Mouse (Mus musculus) layer of hippocampus, postnatal 25 days (tissue): ENCODE data around the gene Ccdc74a. TPM values are rescaled to one million over a fixed set of nuclear protein-coding genes. Genes with fewer than 3 reads are reported as not detected.
A peak's percentile ranks its signal among the peaks of the same experiment; 100 is the strongest.
"Not testable (repeated sequence)": the region's sequence is repeated elsewhere in the genome, so short reads cannot be mapped to it uniquely, and the experiment has no call there.

Experiments
- DNase-seq, 2 experiments: peaks; one replicate each; pipeline ENCODE4 v3.0.0; 2022; ENCODE audit warnings: mixed read lengths in 2 of 2, low spot score in 1 of 2; ENCODE audit errors: extremely low spot score in 1 of 2
- total RNA-seq, 2 experiments: library from RNA; stranded (reverse); gene quantifications; 2 replicates each; pipeline ENCODE4 v1.2.3; 2021

Gene Ccdc74a
- total RNA-seq, result 10 to 100 TPM; 38.7 to 39.3 TPM

- DNase-seq, result peak; percentile 60 to 68
Observed at GRCm38 (mm10) chr16:17646310-17647114, at the start of gene Ccdc74a. Gene Ccdc74a, plus strand, starts transcription at chr16:17646470.

GRCm38 (mm10) chr16:17600944-17601562 is 45.2 kb upstream of the Ccdc74a start:
- DNase-seq, result no peak

- DNase-seq, result no peak
Observed at GRCm38 (mm10) chr16:17604941-17605340, 41.3 kb upstream of the Ccdc74a start.

- DNase-seq, result no peak
Observed at GRCm38 (mm10) chr16:17605684-17606083, 40.6 kb upstream of the Ccdc74a start.

GRCm38 (mm10) chr16:17611383-17611782 is 34.9 kb upstream of the Ccdc74a start:
- no peak for DNase-seq

GRCm38 (mm10) chr16:17614740-17615139 is 31.5 kb upstream of the Ccdc74a start:
- DNase-seq, result not testable (repeated sequence)

GRCm38 (mm10) chr16:17616212-17616611 is 30.1 kb upstream of the Ccdc74a start:
- DNase-seq, result no peak

GRCm38 (mm10) chr16:17617922-17618565 is 28.2 kb upstream of the Ccdc74a start:
- peak in 1 of 2 experiments; percentile 58 for DNase-seq

GRCm38 (mm10) chr16:17619198-17620105 is 26.8 kb upstream of the Ccdc74a start, which contains the start of gene Smpd4:
Gene Smpd4, plus strand, starts transcription at chr16:17619354.
- DNase-seq, result peak; percentile 95 to 96

GRCm38 (mm10) chr16:17621936-17622335 is 24.3 kb upstream of the Ccdc74a start:
- DNase-seq, result no peak

- DNase-seq, result no peak
Observed at GRCm38 (mm10) chr16:17625488-17626268, 20.6 kb upstream of the Ccdc74a start.

- no peak for DNase-seq
Observed at GRCm38 (mm10) chr16:17626269-17626555, 20.1 kb upstream of the Ccdc74a start.

GRCm38 (mm10) chr16:17632580-17632979 is 13.7 kb upstream of the Ccdc74a start:
- DNase-seq, result no peak

- DNase-seq, result peak in 1 of 2 experiments; percentile 36
Observed at GRCm38 (mm10) chr16:17633481-17634181, 12.6 kb upstream of the Ccdc74a start.

GRCm38 (mm10) chr16:17636904-17637303 is 9.4 kb upstream of the Ccdc74a start:
- no peak for DNase-seq

- DNase-seq, result no peak
Observed at GRCm38 (mm10) chr16:17637610-17638009, 8.7 kb upstream of the Ccdc74a start.

- no peak for DNase-seq
Observed at GRCm38 (mm10) chr16:17638036-17638628, 8.1 kb upstream of the Ccdc74a start.

- DNase-seq, result no peak
Observed at GRCm38 (mm10) chr16:17639081-17639480, 7.2 kb upstream of the Ccdc74a start.

- DNase-seq, result no peak
Observed at GRCm38 (mm10) chr16:17639951-17640350, 6.3 kb upstream of the Ccdc74a start.
